Mouse (Mus musculus) forebrain, embryonic 16.5 days (tissue): Measurements from ENCODE around the gene Acss1. TPM values are rescaled to one million over a fixed set of nuclear protein-coding genes. Genes with fewer than 3 reads are reported as not detected.

Source experiments
- ATAC-seq: fragments of 200-750 bp; cut with Nextera tagmentation; 2 replicates; pipeline ENCODE4 v1.8.0; 2017; ENCODE audit warnings: mild to moderate bottlenecking, moderate library complexity
- H3K27ac ChIP-seq: fragments of 300-500 bp; sonication (generic); 2 replicates; pipeline ENCODE4 v1.5.1; 2014; ENCODE audit warnings: low read length, control low read depth
- H3K27me3 ChIP-seq: fragments of 300-500 bp; sonication (generic); replicated peaks from 2 replicates; pipeline ENCODE4 v1.6.1; 2014; ENCODE audit warnings: low read length; ENCODE audit not compliant: control insufficient read depth, insufficient read depth
- H3K36me3 ChIP-seq: fragments of 300-500 bp; sonication (generic); 2 replicates; pipeline ENCODE4 v1.6.1; 2014; ENCODE audit not compliant: control insufficient read depth, insufficient read depth
- H3K4me1 ChIP-seq: fragments of 300-500 bp; sonication (generic); replicated peaks from 2 replicates; pipeline ENCODE4 v1.6.1; 2014; ENCODE audit warnings: low read length; ENCODE audit not compliant: control insufficient read depth, insufficient read depth
- H3K4me2 ChIP-seq: fragments of 300-500 bp; sonication (generic); 2 replicates; pipeline ENCODE4 v1.6.1; 2014; ENCODE audit warnings: mild to moderate bottlenecking, low read length, control low read depth
- H3K4me3 ChIP-seq: fragments of 300-500 bp; sonication (generic); replicated peaks from 2 replicates; pipeline ENCODE4 v1.5.1; 2014; ENCODE audit warnings: mild to moderate bottlenecking, low read length, control low read depth
- H3K9ac ChIP-seq: fragments of 300-500 bp; sonication (generic); replicated peaks from 2 replicates; pipeline ENCODE4 v1.6.1; 2014; ENCODE audit warnings: low read depth, low read length, control low read depth
- H3K9me3 ChIP-seq: fragments of 300-500 bp; sonication (generic); 2 replicates; pipeline ENCODE4 v1.6.1; 2016; ENCODE audit warnings: low read length; ENCODE audit not compliant: control insufficient read depth
- WGBS: fragments of 180-500 bp; shearing (Covaris S2); extraction: QIAGEN DNeasy Blood & Tissue Kit; methylation state at CpG from one replicate; pipeline ENCODE4 v1.1.7; 2014; 5-methylcytosine and 5-hydroxymethylcytosine counted together
- polyA plus RNA-seq: library from polyadenylated mRNA; unstranded; fragments of >200 nt; fragmentation: Nextera tagmentation; extraction: Ambion mirVana; gene quantifications from 2 replicates; pipeline ENCODE4 v1.2.1, GENCODE M21; 2015

Acss1 gene
- polyA plus RNA-seq = 21.9 and 22.2 TPM in 2 replicates

- Histone ChIP-seq H3K9ac (peak within 1 kb of the TSS; percentile 73), H3K4me1 (peaks cover 34% of the 10 kb centered on the region), H3K9me3 (no peaks in the 10 kb centered on the region), H3K27me3 (no peaks in the 10 kb centered on the region), H3K4me2 (peak within 1 kb of the TSS; percentile 87), H3K4me3 (peak within 1 kb of the TSS; percentile 71), H3K27ac (peak within 1 kb of the TSS; percentile 65), H3K36me3 (no peaks in the 10 kb centered on the region)
- peak; percentile 74 for ATAC-seq
- WGBS = 3% methylated on average over 57 of the region's 61 CpGs
These were observed at the start of gene Acss1 for GRCm38 (mm10) chr2:150667820-150668766. Gene Acss1, minus strand, starts transcription at chr2:150668500.

- Histone ChIP-seq H3K4me1 (no peaks in the 10 kb centered on the region), H3K4me2 (no peak overlapping the region), H3K27ac (no peak overlapping the region), H3K27me3 (no peaks in the 10 kb centered on the region), H3K9me3 (no peaks in the 10 kb centered on the region), H3K9ac (no peak overlapping the region), H3K4me3 (no peak overlapping the region), H3K36me3 (no peaks in the 10 kb centered on the region)
- ATAC-seq = no peak
- 55% methylated on average over 4 of the region's 4 CpGs for WGBS
These were observed 43.9 kb upstream of the Acss1 start for GRCm38 (mm10) chr2:150712167-150712674.

- no peak overlapping the region for H3K4me3 ChIP-seq
- H3K9ac ChIP-seq = no peak overlapping the region
- H3K27ac ChIP-seq = no peak overlapping the region
- H3K27me3 ChIP-seq = peaks cover 32% of the 10 kb centered on the region
- H3K9me3 ChIP-seq = no peaks in the 10 kb centered on the region
- no peak overlapping the region for H3K4me2 ChIP-seq
- no peaks in the 10 kb centered on the region for H3K36me3 ChIP-seq
- no peak for ATAC-seq
- WGBS = 71% methylated on average over 6 of the region's 6 CpGs
- H3K4me1 ChIP-seq = peaks cover 12% of the 10 kb centered on the region
These were observed 23.3 kb upstream of the Acss1 start for GRCm38 (mm10) chr2:150691481-150692170.

GRCm38 (mm10) chr2:150690216-150690615, 21.9 kb upstream of the Acss1 start:
- Histone ChIP-seq H3K27ac (no peak overlapping the region), H3K9me3 (no peaks in the 10 kb centered on the region), H3K4me1 (peaks cover 12% of the 10 kb centered on the region), H3K27me3 (peaks cover 35% of the 10 kb centered on the region), H3K4me3 (no peak overlapping the region), H3K4me2 (no peak overlapping the region), H3K9ac (no peak overlapping the region), H3K36me3 (no peaks in the 10 kb centered on the region)
- 4% methylated on average over 11 of the region's 11 CpGs for WGBS
- ATAC-seq = no peak

GRCm38 (mm10) chr2:150689223-150689800, 21.0 kb upstream of the Acss1 start, which contains the start of gene Vsx1:
Gene Vsx1, minus strand, starts transcription at chr2:150689360.
- WGBS = 30% methylated on average over 16 of the region's 16 CpGs
- peaks cover 35% of the 10 kb centered on the region for H3K27me3 ChIP-seq
- peak within 1 kb of the TSS; percentile 45 for H3K9ac ChIP-seq
- H3K4me1 ChIP-seq = peaks cover 12% of the 10 kb centered on the region
- peak within 1 kb of the TSS; percentile 38 for H3K4me3 ChIP-seq
- no peaks in the 10 kb centered on the region for H3K9me3 ChIP-seq
- peak within 1 kb of the TSS; percentile 60 for H3K4me2 ChIP-seq
- 0 out of 2 replicates have a peak, but pooled peaks have one; percentile 9 for ATAC-seq
- H3K27ac ChIP-seq = no peak within 1 kb of the TSS
- no peaks in the 10 kb centered on the region for H3K36me3 ChIP-seq

- Histone ChIP-seq H3K36me3 (no peaks in the 10 kb centered on the region), H3K27me3 (peaks cover 35% of the 10 kb centered on the region), H3K4me1 (peaks cover 12% of the 10 kb centered on the region), H3K9ac (peak overlapping the region; percentile 45), H3K27ac (no peak overlapping the region), H3K4me3 (peak overlapping the region; percentile 38), H3K4me2 (peak overlapping the region; percentile 60), H3K9me3 (no peaks in the 10 kb centered on the region)
- ATAC-seq = peak; percentile 82
- under 1% methylated on average over 44 of the region's 44 CpGs for WGBS
These were observed 20.4 kb upstream of the Acss1 start for GRCm38 (mm10) chr2:150688541-150689186.

GRCm38 (mm10) chr2:150687871-150688540, 19.7 kb upstream of the Acss1 start:
- Histone ChIP-seq H3K9me3 (no peaks in the 10 kb centered on the region), H3K27ac (no peak overlapping the region), H3K27me3 (peaks cover 35% of the 10 kb centered on the region), H3K36me3 (no peaks in the 10 kb centered on the region), H3K4me3 (peak overlapping the region; percentile 38), H3K4me1 (peaks cover 12% of the 10 kb centered on the region), H3K4me2 (peak overlapping the region; percentile 60), H3K9ac (peak overlapping the region; percentile 45)
- no peak for ATAC-seq
- WGBS = 6% methylated on average over 23 of the region's 23 CpGs

GRCm38 (mm10) chr2:150685389-150685788, 17.1 kb upstream of the Acss1 start:
- peaks cover 12% of the 10 kb centered on the region for H3K4me1 ChIP-seq
- H3K27me3 ChIP-seq = peaks cover 26% of the 10 kb centered on the region
- 84% methylated on average over 9 of the region's 9 CpGs for WGBS
- H3K27ac ChIP-seq = no peak overlapping the region
- ATAC-seq = no peak
- no peak overlapping the region for H3K4me3 ChIP-seq
- H3K4me2 ChIP-seq = no peak overlapping the region
- H3K9ac ChIP-seq = no peak overlapping the region
- H3K36me3 ChIP-seq = no peaks in the 10 kb centered on the region
- no peaks in the 10 kb centered on the region for H3K9me3 ChIP-seq
